Mouse (Mus musculus) T-helper 2 cell (primary cell): Measurements from ENCODE around the gene Pfkfb4.

Experiments used
- in situ Hi-C: fragments of 300-600 bp; cut with MboI, MseI; formaldehyde crosslinking; loops from one replicate; pipeline ENCODE4 v1.15.1; 2025; ENCODE audit warnings: high pct_unique_total_duplicates

Gene Pfkfb4

GRCm38 (mm10) chr9:108991428-108992084, at the start of gene Pfkfb4:
TSS of gene Pfkfb4 (plus strand) at chr9:108991778.
- in situ Hi-C loops: no loop called here

- in situ Hi-C loops: no loop called here
These were observed 46.5 kb upstream of the Pfkfb4 start for GRCm38 (mm10) chr9:108945111-108945510.

- in situ Hi-C loops: no loop called here
These were observed 46.0 kb upstream of the Pfkfb4 start for GRCm38 (mm10) chr9:108945608-108946007.

- in situ Hi-C loops: no loop called here
These were observed 42.2 kb upstream of the Pfkfb4 start for GRCm38 (mm10) chr9:108949231-108949966.

GRCm38 (mm10) chr9:108949967-108950728, 41.4 kb upstream of the Pfkfb4 start:
- in situ Hi-C loops: loop anchor here (25.0 kb wide), 2 partner anchors 538 to 1137 kb away; no protein-coding TSS in a partner anchor

- in situ Hi-C loops: loop anchor here (25.0 kb wide), 2 partner anchors 541 to 1134 kb away; no protein-coding TSS in a partner anchor
These were observed 38.4 kb upstream of the Pfkfb4 start, which contains the start of gene Col7a1 for GRCm38 (mm10) chr9:108953081-108953636. TSS of gene Col7a1 (plus strand) at chr9:108953586.

- in situ Hi-C loops: loop anchor here (25.0 kb wide), 2 partner anchors 543 to 1132 kb away; no protein-coding TSS in a partner anchor
These were observed 36.3 kb upstream of the Pfkfb4 start for GRCm38 (mm10) chr9:108955241-108955640.

- in situ Hi-C loops: loop anchor here (25.0 kb wide), 2 partner anchors 544 to 1131 kb away; no protein-coding TSS in a partner anchor
These were observed 35.7 kb upstream of the Pfkfb4 start for GRCm38 (mm10) chr9:108955846-108956245.

- in situ Hi-C loops: loop anchor here (25.0 kb wide), 2 partner anchors 551 to 1124 kb away; no protein-coding TSS in a partner anchor
These were observed 28.0 kb upstream of the Pfkfb4 start for GRCm38 (mm10) chr9:108963577-108963976.

GRCm38 (mm10) chr9:108964338-108964737, 27.2 kb upstream of the Pfkfb4 start:
- in situ Hi-C loops: loop anchor here (25.0 kb wide), 2 partner anchors 552 to 1123 kb away; no protein-coding TSS in a partner anchor

- in situ Hi-C loops: loop anchor here (25.0 kb wide), 2 partner anchors 558 to 1117 kb away; no protein-coding TSS in a partner anchor
These were observed 21.0 kb upstream of the Pfkfb4 start for GRCm38 (mm10) chr9:108970623-108971022.

GRCm38 (mm10) chr9:108976483-108976882, 15.1 kb upstream of the Pfkfb4 start:
- in situ Hi-C loops: no loop called here

- in situ Hi-C loops: no loop called here
These were observed 13.6 kb upstream of the Pfkfb4 start for GRCm38 (mm10) chr9:108977966-108978365.

GRCm38 (mm10) chr9:108982498-108982897, 9.1 kb upstream of the Pfkfb4 start:
- in situ Hi-C loops: loop anchor here (10.0 kb wide), 1 partner anchor 1828 kb away; no protein-coding TSS in a partner anchor

- in situ Hi-C loops: loop anchor here (10.0 kb wide), 1 partner anchor 1828 kb away; no protein-coding TSS in a partner anchor
These were observed 8.4 kb upstream of the Pfkfb4 start for GRCm38 (mm10) chr9:108983209-108983608.

GRCm38 (mm10) chr9:108985710-108986109, 5.9 kb upstream of the Pfkfb4 start, which contains the start of gene Ucn2:
TSS of gene Ucn2 (plus strand) at chr9:108986010.
- in situ Hi-C loops: loop anchor here (10.0 kb wide), 1 partner anchor 1831 kb away; no protein-coding TSS in a partner anchor

GRCm38 (mm10) chr9:108987704-108988350, 3.8 kb upstream of the Pfkfb4 start:
- in situ Hi-C loops: loop anchor here (10.0 kb wide), 1 partner anchor 1833 kb away; no protein-coding TSS in a partner anchor

- in situ Hi-C loops: loop anchor here (10.0 kb wide), 1 partner anchor 1835 kb away; no protein-coding TSS in a partner anchor
These were observed 1.6 kb upstream of the Pfkfb4 start for GRCm38 (mm10) chr9:108989802-108990461.

- in situ Hi-C loops: no loop called here
These were observed 1.1 kb upstream of the Pfkfb4 start for GRCm38 (mm10) chr9:108990462-108990820.

- in situ Hi-C loops: no loop called here
These were observed 499 bp downstream of the Pfkfb4 start for GRCm38 (mm10) chr9:108992085-108992469.
